Mouse (Mus musculus): ENCODE measurements around the gene Gys1. TPM values are rescaled to one million over a fixed set of nuclear protein-coding genes. Genes with fewer than 3 reads are reported as not detected.

Gys1 gene
- 5.7 and 6.9 TPM in 2 replicates for polyA plus RNA-seq (2015; fragmentation: Nextera tagmentation; extraction: Ambion mirVana)

GRCm38 (mm10) chr7:45434203-45435015 is at the start of gene Gys1:
TSS of gene Gys1 (plus strand) at chr7:45434844.

GRCm38 (mm10) chr7:45395578-45396336 is 38.9 kb upstream of the Gys1 start, which contains the start of gene Snrnp70:
TSS of gene Snrnp70 (minus strand) at chr7:45395742.

GRCm38 (mm10) chr7:45405091-45406075 is 29.3 kb upstream of the Gys1 start, which contains the start of gene Kcna7:
TSS of gene Kcna7 (plus strand) at chr7:45405653.

GRCm38 (mm10) chr7:45413113-45413863 is 21.4 kb upstream of the Gys1 start, which contains the start of gene Ntf5:
TSS of gene Ntf5 (plus strand) at chr7:45413695.

GRCm38 (mm10) chr7:45420615-45420919 is 14.1 kb upstream of the Gys1 start, which contains the start of gene Lhb:
TSS of gene Lhb (plus strand) at chr7:45420820.

DNA sequence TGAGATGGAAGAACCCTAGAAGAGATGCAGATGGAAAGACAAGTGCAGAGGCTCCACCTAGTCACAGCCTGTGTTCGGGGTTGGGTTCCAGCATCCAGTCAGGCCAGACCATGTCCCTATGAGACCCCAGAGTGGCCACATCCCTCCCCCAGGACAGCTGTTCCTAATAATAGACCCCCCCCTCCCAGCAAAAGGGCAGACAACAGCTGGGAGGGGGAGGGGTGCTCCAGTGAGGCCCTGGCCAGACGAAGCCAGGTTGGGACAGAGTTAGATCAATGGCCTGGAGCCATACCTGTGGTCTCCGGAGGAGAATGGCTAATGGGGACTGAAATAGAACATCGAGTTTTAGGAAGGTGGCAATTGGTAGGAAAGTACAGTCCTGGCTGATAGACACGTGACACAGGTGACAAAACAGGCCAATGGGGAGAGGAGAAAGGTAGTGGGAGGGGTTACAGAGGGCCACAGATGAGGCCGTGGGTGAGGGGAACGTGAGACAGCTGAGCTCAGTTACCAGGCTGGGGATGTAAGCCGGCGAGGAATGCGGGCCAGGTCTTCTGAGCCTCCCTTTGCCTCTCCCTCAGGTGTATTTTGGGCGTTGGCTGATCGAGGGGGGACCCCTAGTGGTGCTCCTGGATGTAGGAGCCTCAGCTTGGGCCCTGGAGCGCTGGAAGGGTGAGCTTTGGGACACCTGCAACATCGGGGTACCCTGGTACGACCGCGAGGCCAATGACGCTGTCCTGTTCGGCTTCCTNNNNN is 3.1 kb downstream of the Gys1 start, which contains the start of gene Ruvbl2:
Ruvbl2 (minus strand) TSS at position 576 of the 756 bp plus-strand sequence.

DNA sequence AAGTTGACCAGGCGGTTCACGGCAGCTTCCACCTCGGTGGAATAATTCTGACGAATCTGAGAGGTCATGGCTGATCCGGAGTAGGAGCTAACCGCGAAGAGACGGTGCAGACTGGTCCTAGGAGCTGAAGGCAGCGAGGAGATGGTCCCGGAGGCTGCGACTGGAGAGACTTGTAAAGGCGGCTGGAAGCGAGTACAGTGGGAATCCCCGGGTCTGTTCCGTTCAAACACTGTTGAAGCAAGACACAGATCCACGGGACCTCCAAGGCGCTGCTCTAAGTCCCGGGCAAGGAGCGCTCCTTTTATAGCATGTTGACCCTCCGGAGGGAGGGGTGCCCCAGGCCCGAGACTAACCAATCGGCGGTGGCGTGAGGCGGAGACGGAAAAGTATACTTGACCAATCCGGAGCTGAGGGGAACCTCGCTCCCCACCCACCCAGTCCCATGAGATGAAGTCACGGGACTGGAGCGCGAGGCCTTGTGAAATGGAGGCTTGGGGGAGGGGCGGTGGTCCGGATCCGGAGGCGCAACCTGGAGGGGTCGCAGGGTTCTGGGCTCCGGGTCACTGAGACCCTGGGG is 25.0 kb downstream of the Gys1 start, which contains the start of gene Ftl1:
Ftl1 (minus strand) TSS at position 321 of the 577 bp plus-strand sequence.

GRCm38 (mm10) chr7:45466283-45467089 is 31.8 kb downstream of the Gys1 start, which contains the start of gene Bax:
TSS of gene Bax (minus strand) at chr7:45466898.

GRCm38 (mm10) chr7:45481374-45481927 is 46.8 kb downstream of the Gys1 start, which contains the start of gene Tulp2:
TSS of gene Tulp2 (plus strand) at chr7:45481877.

DNA sequence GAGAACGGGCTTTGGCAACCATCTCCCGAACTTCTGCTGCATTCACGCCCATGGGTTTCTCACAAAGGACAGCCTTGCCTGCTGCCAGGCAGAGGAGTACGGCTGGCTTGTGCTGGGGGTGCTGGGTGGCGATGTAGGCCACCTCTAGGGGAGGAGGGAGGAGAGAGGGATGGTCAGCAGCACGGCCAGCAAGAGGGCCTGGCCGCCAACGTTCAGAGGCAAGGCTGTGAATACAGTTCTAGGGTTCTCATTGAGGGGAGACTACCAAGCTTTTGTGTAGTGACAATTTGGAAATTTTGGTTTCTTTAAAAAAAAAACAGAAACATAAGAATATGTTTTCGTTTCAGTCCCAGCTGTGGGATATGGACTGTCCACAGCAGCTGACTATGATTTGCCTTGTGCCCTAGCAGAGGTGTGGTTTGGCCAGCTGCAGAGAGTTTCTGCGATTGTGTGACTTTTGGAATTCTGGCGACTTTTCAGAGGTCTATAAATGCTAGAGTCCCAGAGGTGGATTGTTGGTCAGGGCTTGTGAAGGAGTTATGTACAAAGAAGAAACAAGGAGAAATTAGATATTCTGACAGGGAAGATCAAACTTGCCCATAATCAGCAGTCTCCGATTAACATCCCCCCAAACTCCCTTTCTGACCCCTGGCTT is 52.2 kb downstream of the Gys1 start, which contains the start of gene Gm45808:
Gm45808 (minus strand) TSS at position 51 of the 655 bp plus-strand sequence.

GRCm38 (mm10) chr7:45488293-45489204 is 53.9 kb downstream of the Gys1 start, which contains the start of gene Dhdh:
TSS of gene Dhdh (minus strand) at chr7:45488805.

Other genes starting within 250 kb of the Gys1 start
- 0.12 and 0.29 TPM in 2 replicates for gene Ccdc155, start 230.0 kb upstream of the Gys1 start, polyA plus RNA-seq (2015; fragmentation: Nextera tagmentation; extraction: Ambion mirVana)
- 7.5 and 8.4 TPM in 2 replicates for gene Dkkl1, start 222.7 kb upstream of the Gys1 start, polyA plus RNA-seq (2015; fragmentation: Nextera tagmentation; extraction: Ambion mirVana)
- 14.5 and 20.8 TPM in 2 replicates for gene Tead2, start 219.1 kb upstream of the Gys1 start, polyA plus RNA-seq (2015; fragmentation: Nextera tagmentation; extraction: Ambion mirVana)
- gene Cd37, start 195.7 kb upstream of the Gys1 start, polyA plus RNA-seq (2015; fragmentation: Nextera tagmentation; extraction: Ambion mirVana), result 71.1 and 87.7 TPM in 2 replicates
- 0.10 TPM in 1 of 2 replicates, not detected in the other for gene Slc6a16, start 193.8 kb upstream of the Gys1 start, polyA plus RNA-seq (2015; fragmentation: Nextera tagmentation; extraction: Ambion mirVana)
- gene Slc6a21, start 157.3 kb upstream of the Gys1 start, polyA plus RNA-seq (2015; fragmentation: Nextera tagmentation; extraction: Ambion mirVana), result not detected in 2 replicates
- 2.9 and 4.7 TPM in 2 replicates for gene Trpm4, start 101.1 kb upstream of the Gys1 start, polyA plus RNA-seq (2015; fragmentation: Nextera tagmentation; extraction: Ambion mirVana)
- 0.06 and 0.12 TPM in 2 replicates for gene Hrc, start 99.6 kb upstream of the Gys1 start, polyA plus RNA-seq (2015; fragmentation: Nextera tagmentation; extraction: Ambion mirVana)
- 0.35 and 0.65 TPM in 2 replicates for gene Ppfia3, start 67.8 kb upstream of the Gys1 start, polyA plus RNA-seq (2015; fragmentation: Nextera tagmentation; extraction: Ambion mirVana)
- gene Lin7b, start 64.3 kb upstream of the Gys1 start, polyA plus RNA-seq (2015; fragmentation: Nextera tagmentation; extraction: Ambion mirVana), result 0.41 TPM in 1 of 2 replicates, not detected in the other
- gene Snrnp70, start 39.1 kb upstream of the Gys1 start, polyA plus RNA-seq (2015; fragmentation: Nextera tagmentation; extraction: Ambion mirVana), result 126 and 132 TPM in 2 replicates
- gene Kcna7, start 29.2 kb upstream of the Gys1 start, polyA plus RNA-seq (2015; fragmentation: Nextera tagmentation; extraction: Ambion mirVana), result 0.05 and 0.06 TPM in 2 replicates
- gene Ntf5, start 21.1 kb upstream of the Gys1 start, polyA plus RNA-seq (2015; fragmentation: Nextera tagmentation; extraction: Ambion mirVana), result 1.1 and 1.4 TPM in 2 replicates
- not detected in 2 replicates for gene Lhb, start 14.0 kb upstream of the Gys1 start, polyA plus RNA-seq (2015; fragmentation: Nextera tagmentation; extraction: Ambion mirVana)
- gene Ruvbl2, start 3.3 kb downstream of the Gys1 start, polyA plus RNA-seq (2015; fragmentation: Nextera tagmentation; extraction: Ambion mirVana), result 97.6 and 107 TPM in 2 replicates
- 4,601 and 4,690 TPM in 2 replicates for gene Ftl1, start 25.0 kb downstream of the Gys1 start, polyA plus RNA-seq (2015; fragmentation: Nextera tagmentation; extraction: Ambion mirVana)
- 119 TPM in 2 replicates for gene Bax, start 32.1 kb downstream of the Gys1 start, polyA plus RNA-seq (2015; fragmentation: Nextera tagmentation; extraction: Ambion mirVana)
- gene Tulp2, start 47.0 kb downstream of the Gys1 start, polyA plus RNA-seq (2015; fragmentation: Nextera tagmentation; extraction: Ambion mirVana), result 0.73 and 0.78 TPM in 2 replicates
- not detected in 2 replicates for gene Gm45808, start 52.0 kb downstream of the Gys1 start, polyA plus RNA-seq (2015; fragmentation: Nextera tagmentation; extraction: Ambion mirVana)
- gene Dhdh, start 54.0 kb downstream of the Gys1 start, polyA plus RNA-seq (2015; fragmentation: Nextera tagmentation; extraction: Ambion mirVana), result 2.0 and 2.8 TPM in 2 replicates
- 129 and 141 TPM in 2 replicates for gene Nucb1, start 75.6 kb downstream of the Gys1 start, polyA plus RNA-seq (2015; fragmentation: Nextera tagmentation; extraction: Ambion mirVana)
- 173 and 199 TPM in 2 replicates for gene Ppp1r15a, start 91.4 kb downstream of the Gys1 start, polyA plus RNA-seq (2015; fragmentation: Nextera tagmentation; extraction: Ambion mirVana)
- gene Plekha4, start 91.5 kb downstream of the Gys1 start, polyA plus RNA-seq (2015; fragmentation: Nextera tagmentation; extraction: Ambion mirVana), result 1.6 and 2.5 TPM in 2 replicates
- 1.5 and 1.7 TPM in 2 replicates for gene Hsd17b14, start 120.0 kb downstream of the Gys1 start, polyA plus RNA-seq (2015; fragmentation: Nextera tagmentation; extraction: Ambion mirVana)
- gene Bcat2, start 135.3 kb downstream of the Gys1 start, polyA plus RNA-seq (2015; fragmentation: Nextera tagmentation; extraction: Ambion mirVana), result 47.3 and 52.6 TPM in 2 replicates
- gene Fgf21, start 180.6 kb downstream of the Gys1 start, polyA plus RNA-seq (2015; fragmentation: Nextera tagmentation; extraction: Ambion mirVana), result 0.13 TPM in 1 of 2 replicates, not detected in the other
- not detected in 2 replicates for gene Fut1, start 182.4 kb downstream of the Gys1 start, polyA plus RNA-seq (2015; fragmentation: Nextera tagmentation; extraction: Ambion mirVana)
- 0.06 TPM in 1 of 2 replicates, not detected in the other for gene Izumo1, start 187.0 kb downstream of the Gys1 start, polyA plus RNA-seq (2015; fragmentation: Nextera tagmentation; extraction: Ambion mirVana)
- 7.4 and 9.0 TPM in 2 replicates for gene Rasip1, start 192.6 kb downstream of the Gys1 start, polyA plus RNA-seq (2015; fragmentation: Nextera tagmentation; extraction: Ambion mirVana)
- 2.5 and 3.1 TPM in 2 replicates for gene Mamstr, start 205.1 kb downstream of the Gys1 start, polyA plus RNA-seq (2015; fragmentation: Nextera tagmentation; extraction: Ambion mirVana)
- gene Fut2, start 231.6 kb downstream of the Gys1 start, polyA plus RNA-seq (2015; fragmentation: Nextera tagmentation; extraction: Ambion mirVana), result 0.10 and 0.32 TPM in 2 replicates
- gene Ntn5, start 249.2 kb downstream of the Gys1 start, polyA plus RNA-seq (2015; fragmentation: Nextera tagmentation; extraction: Ambion mirVana), result not detected in 2 replicates